Mouse (Mus musculus): ENCODE data around the gene Ccr3. TPM values are rescaled to one million over a fixed set of nuclear protein-coding genes. Genes with fewer than 3 reads are reported as not detected.
"Not testable (repeated sequence)": the region's sequence is repeated elsewhere in the genome, so short reads cannot be mapped to it uniquely, and the experiment has no call there.

Ccr3 gene
- polyA plus RNA-seq, 1 experiment from 2014 or later, result not detected

- no peak for ATAC-seq (ENCODE audit: insufficient number of reproducible peaks, low FRiP score, low TSS enrichment, low read depth)
- 48% methylated on average over 2 of the region's 2 CpGs for WGBS
- Histone ChIP-seq H3K9me3 (no peaks in the 10 kb centered on the region), H3K27ac (no peak overlapping the region), H3K9ac (no peak overlapping the region), H3K4me3 (no peak overlapping the region), H3K4me2 (no peak overlapping the region), H3K27me3 (no peaks in the 10 kb centered on the region), H3K36me3 (no peaks in the 10 kb centered on the region), H3K4me1 (no peaks in the 10 kb centered on the region)
Measured at GRCm38 (mm10) chr9:124059660-124060352, 38.0 kb downstream of the Ccr3 start.

GRCm38 (mm10) chr9:124061474-124062432 is 40.0 kb downstream of the Ccr3 start:
- not testable (repeated sequence) for H3K4me3 ChIP-seq, H3K9ac ChIP-seq
- WGBS, result 45% methylated on average over 3 of the region's 3 CpGs

GRCm38 (mm10) chr9:124066572-124067103 is 44.9 kb downstream of the Ccr3 start:
- Histone ChIP-seq H3K4me2 (no peak overlapping the region), H3K9me3 (no peaks in the 10 kb centered on the region), H3K36me3 (no peaks in the 10 kb centered on the region), H3K9ac (no peak overlapping the region), H3K27ac (no peak overlapping the region), H3K4me3 (no peak overlapping the region), H3K4me1 (no peaks in the 10 kb centered on the region), H3K27me3 (no peaks in the 10 kb centered on the region)
- no peak for ATAC-seq (ENCODE audit: insufficient number of reproducible peaks, low FRiP score, low TSS enrichment, low read depth)

More at GRCm38 (mm10) chr9:124061474-124062432, 40.0 kb downstream of the Ccr3 start:
- H3K4me2 ChIP-seq; H3K4me1 ChIP-seq; H3K27ac ChIP-seq; H3K36me3 ChIP-seq; ATAC-seq (ENCODE audit: insufficient number of reproducible peaks, low FRiP score, low TSS enrichment, low read depth); H3K9me3 ChIP-seq; H3K27me3 ChIP-seq: not testable (repeated sequence)

- 60% methylated on average over 2 of the region's 2 CpGs for WGBS
- Histone ChIP-seq H3K27ac (no peak overlapping the region), H3K4me1 (no peaks in the 10 kb centered on the region), H3K4me3 (no peak overlapping the region), H3K9ac (no peak overlapping the region), H3K36me3 (no peaks in the 10 kb centered on the region), H3K27me3 (no peaks in the 10 kb centered on the region), H3K4me2 (no peak overlapping the region), H3K9me3 (no peaks in the 10 kb centered on the region)
- no peak for ATAC-seq (ENCODE audit: insufficient number of reproducible peaks, low FRiP score, low TSS enrichment, low read depth)
Measured at GRCm38 (mm10) chr9:124068098-124069058, 46.6 kb downstream of the Ccr3 start.

- Histone ChIP-seq H3K9me3 (no peaks in the 10 kb centered on the region), H3K27me3 (no peaks in the 10 kb centered on the region), H3K4me1 (no peaks in the 10 kb centered on the region), H3K9ac (no peak overlapping the region), H3K4me3 (no peak overlapping the region), H3K4me2 (no peak overlapping the region), H3K27ac (no peak overlapping the region), H3K36me3 (no peaks in the 10 kb centered on the region)
- whole genome bisulfite sequencing, result 83% methylated on average over 1 of the region's 1 CpGs
- ATAC-seq (ENCODE audit: insufficient number of reproducible peaks, low FRiP score, low TSS enrichment, low read depth), result no peak
Measured at GRCm38 (mm10) chr9:124071506-124071905, 49.7 kb downstream of the Ccr3 start.

GRCm38 (mm10) chr9:124079803-124080202 is 58.0 kb downstream of the Ccr3 start:
- Histone ChIP-seq H3K4me3 (no peak overlapping the region), H3K27ac (no peak overlapping the region), H3K9me3 (no peaks in the 10 kb centered on the region), H3K27me3 (no peaks in the 10 kb centered on the region), H3K9ac (no peak overlapping the region), H3K36me3 (no peaks in the 10 kb centered on the region), H3K4me1 (no peaks in the 10 kb centered on the region), H3K4me2 (no peak overlapping the region)
- no peak for ATAC-seq (ENCODE audit: insufficient number of reproducible peaks, low FRiP score, low TSS enrichment, low read depth)
- WGBS, result 50% methylated on average over 4 of the region's 4 CpGs

- H3K4me3 ChIP-seq; H3K27ac ChIP-seq; ATAC-seq (ENCODE audit: insufficient number of reproducible peaks, low FRiP score, low TSS enrichment, low read depth); H3K36me3 ChIP-seq; H3K4me2 ChIP-seq; H3K9ac ChIP-seq; H3K27me3 ChIP-seq; H3K9me3 ChIP-seq; H3K4me1 ChIP-seq: not testable (repeated sequence)
- 91% methylated on average over 13 of the region's 13 CpGs for WGBS
Measured at GRCm38 (mm10) chr9:124080471-124080870, 58.7 kb downstream of the Ccr3 start.

Other genes starting within 250 kb of the Ccr3 start
- 0.32 and 0.62 TPM in 2 replicates for gene Cxcr6, start 215.5 kb upstream of the Ccr3 start, polyA plus RNA-seq (2015; fragmentation: Nextera tagmentation; extraction: Ambion mirVana)
- 16.2 and 18.7 TPM in 2 replicates for gene Fyco1, start 170.1 kb upstream of the Ccr3 start, polyA plus RNA-seq (2015; fragmentation: Nextera tagmentation; extraction: Ambion mirVana)
- gene Xcr1, start 159.9 kb upstream of the Ccr3 start, polyA plus RNA-seq (2015; fragmentation: Nextera tagmentation; extraction: Ambion mirVana), result 0.03 TPM in 1 of 2 replicates, not detected in the other
- 4.2 and 5.8 TPM in 2 replicates for gene Ccr1, start 53.3 kb upstream of the Ccr3 start, polyA plus RNA-seq (2015; fragmentation: Nextera tagmentation; extraction: Ambion mirVana)
- not detected in 2 replicates for gene Ccr1l1, start 43.6 kb upstream of the Ccr3 start, polyA plus RNA-seq (2015; fragmentation: Nextera tagmentation; extraction: Ambion mirVana)
- gene Ccr2, start 80.0 kb downstream of the Ccr3 start, polyA plus RNA-seq (2015; fragmentation: Nextera tagmentation; extraction: Ambion mirVana), result 4.2 and 4.7 TPM in 2 replicates
- gene Ccr5, start 99.6 kb downstream of the Ccr3 start, polyA plus RNA-seq (2015; fragmentation: Nextera tagmentation; extraction: Ambion mirVana), result 1.2 and 1.5 TPM in 2 replicates